Mouse (Mus musculus) urinary bladder, postnatal 25 days (tissue): ENCODE data around the gene Rps6ka5.

Experiments used
- DNase-seq: peaks from one replicate; pipeline ENCODE4 v3.0.0; 2022; ENCODE audit warnings: low spot score

The Rps6ka5 gene

GRCm38 (mm10) chr12:100726651-100727050 is at the start of gene Rps6ka5:
Gene Rps6ka5 (minus strand): TSS chr12:100726983.
- DNase-seq, result no peak

DNA sequence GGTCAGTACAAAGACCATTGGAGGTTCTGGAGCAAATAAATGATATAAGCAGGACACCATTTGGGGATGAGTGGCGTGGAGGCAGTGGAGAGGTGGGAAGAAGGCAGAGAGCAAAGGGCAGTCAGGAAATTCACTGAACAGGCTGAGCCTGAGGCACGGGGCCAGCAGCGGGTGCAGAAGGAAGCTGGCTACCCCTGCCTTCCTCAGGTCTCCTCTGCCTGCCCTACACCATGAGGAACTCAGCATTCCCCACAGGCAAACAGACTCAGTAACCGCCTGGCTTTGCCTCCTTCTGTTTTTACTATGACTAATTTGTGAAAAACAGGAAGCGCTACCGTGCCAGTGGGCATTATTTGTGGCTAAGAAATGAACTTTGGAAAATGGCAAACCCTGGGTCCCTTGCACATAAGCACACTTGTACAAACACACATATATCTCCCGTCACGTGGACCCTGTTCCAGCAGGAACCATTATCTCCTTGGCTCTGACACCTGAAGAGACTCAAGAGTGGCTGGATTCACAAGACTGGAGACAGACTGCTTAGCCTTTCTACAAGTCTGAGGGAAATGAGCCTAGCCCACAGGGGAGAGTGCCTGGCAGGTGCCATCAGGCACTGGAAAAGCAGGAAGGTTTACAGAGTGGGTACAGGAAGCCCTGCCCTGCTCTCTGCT is 49.3 kb upstream of the Rps6ka5 start:
- no peak for DNase-seq

- no peak for DNase-seq
Measured at GRCm38 (mm10) chr12:100775291-100775690, 48.5 kb upstream of the Rps6ka5 start.

- DNase-seq, result no peak
Measured at GRCm38 (mm10) chr12:100774756-100775155, 48.0 kb upstream of the Rps6ka5 start.

DNA sequence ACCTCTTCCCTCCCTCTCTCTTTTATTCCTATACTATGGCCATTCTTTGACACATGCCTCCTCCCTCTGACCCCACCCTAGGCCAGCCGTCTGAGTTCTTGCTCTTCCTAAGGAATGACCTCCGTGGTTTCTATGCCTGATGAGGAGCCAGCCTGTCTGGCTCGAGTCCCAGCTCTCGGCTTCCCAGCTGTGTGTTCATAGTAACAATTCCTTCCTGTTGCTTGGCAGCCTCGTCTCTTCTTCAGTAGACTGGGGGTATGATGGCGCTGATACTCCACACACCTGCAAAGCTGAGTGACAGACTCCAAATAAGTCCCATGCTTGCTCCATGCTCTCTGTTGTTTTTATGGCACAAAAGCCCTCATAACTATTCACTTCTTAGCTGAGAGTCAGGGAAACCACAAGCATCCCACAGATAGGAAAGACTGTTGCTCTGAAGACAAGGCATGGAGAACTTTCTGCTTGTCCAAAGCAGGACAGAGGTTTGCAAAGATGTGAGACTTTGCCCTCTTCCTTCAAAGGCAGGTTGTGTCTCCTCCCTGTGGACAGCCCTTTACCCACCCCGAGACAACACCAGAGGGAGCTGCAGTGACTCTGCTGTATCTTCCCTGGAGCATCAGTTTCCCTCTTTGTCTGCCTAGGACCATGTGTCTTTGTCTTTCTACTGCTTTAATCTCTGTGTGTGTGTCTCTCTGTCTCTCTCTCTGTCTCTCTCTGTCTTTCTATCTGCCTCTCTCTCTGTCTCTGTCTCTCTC is 45.6 kb upstream of the Rps6ka5 start:
- DNase-seq, result no peak

GRCm38 (mm10) chr12:100770765-100771164 is 44.0 kb upstream of the Rps6ka5 start:
- DNase-seq, result no peak

- no peak for DNase-seq
Measured at GRCm38 (mm10) chr12:100769871-100770270, 43.1 kb upstream of the Rps6ka5 start.

DNA sequence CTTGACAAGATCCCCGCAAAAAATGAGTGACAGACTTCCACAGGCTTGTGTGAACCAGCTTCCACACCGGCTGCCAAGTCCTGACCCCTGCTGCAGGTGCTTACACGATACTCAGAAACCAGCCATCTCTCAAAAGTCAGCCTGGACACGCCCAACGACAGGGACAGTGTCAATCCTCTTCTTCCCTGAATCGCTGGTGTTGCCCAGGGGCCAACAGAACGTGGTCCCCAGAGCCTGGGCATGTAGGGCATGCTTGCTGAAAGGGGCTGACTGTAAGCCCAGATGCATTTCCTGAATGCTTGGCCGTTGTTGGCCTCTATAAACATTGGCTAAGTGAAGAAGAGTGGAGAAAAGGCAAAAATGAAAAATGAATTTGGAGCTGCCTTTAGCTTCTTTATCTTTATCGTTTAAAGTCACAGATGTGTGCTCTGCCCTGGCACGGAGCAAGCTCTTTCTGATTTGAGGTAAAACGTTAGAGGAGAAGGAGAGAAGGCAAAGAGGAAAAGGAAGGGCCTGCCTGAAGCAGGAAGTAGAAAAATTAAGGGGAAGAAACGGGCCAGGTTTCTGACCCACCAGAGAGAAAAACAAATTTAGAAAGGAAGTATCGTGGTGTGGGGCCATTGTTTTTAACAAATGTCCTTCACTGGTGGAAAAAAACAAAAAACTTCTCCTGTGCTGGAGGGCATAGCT is 37.7 kb upstream of the Rps6ka5 start:
- no peak for DNase-seq

GRCm38 (mm10) chr12:100762663-100763425 is 36.1 kb upstream of the Rps6ka5 start:
- DNase-seq, result no peak

- no peak for DNase-seq
Measured at GRCm38 (mm10) chr12:100757427-100757826, 30.6 kb upstream of the Rps6ka5 start.

GRCm38 (mm10) chr12:100753716-100754115 is 26.9 kb upstream of the Rps6ka5 start:
- no peak for DNase-seq

DNA sequence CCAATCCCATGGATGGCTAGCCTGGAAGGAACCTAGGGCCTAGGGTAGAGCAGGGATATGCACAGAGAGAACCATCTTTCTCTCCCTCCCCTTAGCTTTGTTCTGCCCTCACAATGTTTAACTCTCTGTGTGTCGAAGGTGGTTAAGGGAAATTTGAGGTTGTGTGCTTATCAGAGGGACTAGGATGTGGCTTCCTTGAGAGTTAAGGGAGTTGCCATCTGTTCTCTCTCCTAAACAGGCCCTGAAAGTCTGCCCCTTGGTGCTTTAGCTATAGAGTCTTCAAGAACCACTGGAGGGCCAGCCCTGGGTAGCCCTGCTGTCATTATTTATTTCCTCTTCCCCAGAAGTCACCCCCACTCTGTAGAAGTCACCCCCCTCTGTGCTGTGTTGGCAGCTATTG is 26.2 kb upstream of the Rps6ka5 start:
- no peak for DNase-seq

GRCm38 (mm10) chr12:100742468-100742867 is 15.7 kb upstream of the Rps6ka5 start:
- DNase-seq, result no peak

GRCm38 (mm10) chr12:100740313-100740712 is 13.5 kb upstream of the Rps6ka5 start:
- no peak for DNase-seq

- no peak for DNase-seq
Measured at GRCm38 (mm10) chr12:100739011-100739570, 12.3 kb upstream of the Rps6ka5 start.

DNA sequence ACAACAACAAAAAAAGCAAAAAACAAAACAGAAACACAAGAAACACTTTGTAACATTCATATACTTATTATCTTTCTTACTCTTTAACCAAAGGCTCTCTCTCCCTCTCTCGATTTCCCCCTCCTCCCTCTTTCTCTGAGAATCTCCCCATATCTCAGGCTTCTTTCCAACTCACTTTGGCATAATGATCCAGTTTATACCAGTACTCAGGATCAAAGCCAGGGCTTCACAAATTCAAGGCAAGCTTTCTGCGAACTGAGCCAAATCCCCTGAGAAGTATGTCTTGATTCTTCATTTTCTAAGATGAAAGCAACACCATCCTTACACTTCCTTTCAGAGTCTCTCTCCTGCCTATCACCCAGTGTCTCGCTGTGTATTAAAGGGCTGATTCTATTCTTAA is 11.7 kb upstream of the Rps6ka5 start:
- DNase-seq, result no peak

DNA sequence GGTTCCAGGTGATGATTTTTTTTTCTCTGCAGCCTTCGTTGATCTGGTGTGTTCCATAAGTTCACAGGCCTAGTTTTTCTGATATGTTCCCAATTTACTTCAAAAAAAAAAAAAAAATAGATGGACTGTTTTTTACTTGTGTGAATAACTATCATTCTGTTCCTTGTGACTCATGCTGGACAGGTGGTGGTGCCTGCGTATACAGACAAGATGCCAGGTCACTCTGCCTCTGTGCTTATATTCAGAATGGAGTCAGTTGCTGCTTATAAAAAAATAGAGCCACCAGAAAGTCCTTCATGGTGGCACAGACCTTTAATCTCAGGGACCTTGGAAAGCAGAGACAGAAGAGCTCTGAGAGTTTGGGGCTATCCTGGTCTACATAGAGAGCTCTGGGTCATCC is 8.8 kb upstream of the Rps6ka5 start:
- DNase-seq, result no peak

GRCm38 (mm10) chr12:100735156-100735555 is 8.4 kb upstream of the Rps6ka5 start:
- DNase-seq, result no peak

DNA sequence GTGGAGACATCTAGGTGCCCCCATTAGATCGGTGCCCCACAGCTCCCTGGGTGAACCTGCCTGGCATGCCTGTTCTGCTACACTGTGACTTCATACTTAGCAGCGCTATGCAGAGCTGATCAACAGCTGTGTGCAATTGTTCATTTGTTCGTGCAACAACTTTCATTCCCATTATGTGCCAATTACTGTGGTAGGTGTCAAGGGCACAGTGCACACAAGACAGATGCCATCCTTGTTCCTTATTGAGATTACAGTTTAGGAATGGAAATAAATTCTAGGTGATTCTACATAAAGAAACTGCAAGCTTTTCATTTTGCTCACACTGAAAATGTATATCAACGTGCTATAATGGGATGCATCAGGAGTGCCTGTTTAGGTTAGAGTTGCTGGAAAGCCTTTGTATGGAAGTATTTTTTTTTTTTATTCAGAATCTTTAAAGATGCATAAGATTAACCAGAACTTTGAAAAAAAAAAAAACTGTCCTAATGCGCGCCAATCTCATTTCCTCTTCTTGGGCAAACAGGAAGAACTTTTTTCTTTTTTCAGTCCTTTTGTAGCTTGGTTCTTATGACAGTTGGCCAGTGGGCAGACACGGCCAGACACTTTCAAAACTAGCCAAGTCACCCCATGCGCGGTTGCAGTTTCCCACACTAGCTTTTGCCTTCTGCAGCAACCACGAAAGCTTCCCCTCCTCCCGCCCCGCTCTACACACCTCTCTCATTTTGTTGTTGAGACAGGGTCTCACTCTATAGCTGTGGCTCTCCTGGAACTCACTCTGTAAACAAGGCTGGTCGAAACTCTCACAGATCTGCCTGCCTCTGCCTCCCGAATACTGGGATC is 2.1 kb upstream of the Rps6ka5 start:
- no peak for DNase-seq

- no peak for DNase-seq
Measured at GRCm38 (mm10) chr12:100727891-100728290, 1.1 kb upstream of the Rps6ka5 start.

DNA sequence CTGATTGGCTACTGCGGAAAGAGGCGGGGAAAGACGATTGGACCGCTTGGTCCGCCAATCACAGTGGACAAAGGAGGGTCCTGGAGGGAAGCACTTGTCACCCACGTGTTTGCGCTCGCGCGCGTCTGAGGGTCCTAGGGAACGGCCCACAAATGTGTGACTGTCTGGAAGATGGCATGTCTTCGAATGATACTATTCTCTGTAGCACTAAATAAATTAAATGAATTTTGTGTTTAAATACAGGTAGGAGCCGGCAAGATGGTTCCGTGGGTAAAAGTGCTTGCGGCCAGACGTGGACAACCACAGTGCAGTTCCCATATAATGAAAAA is 1.4 kb downstream of the Rps6ka5 start:
- DNase-seq, result no peak
